Mouse (Mus musculus) adipocyte (in vitro differentiated cells): ENCODE measurements around the gene Serpinb9.
A peak's percentile ranks its signal among the peaks of the same experiment; 100 is the strongest.
"Not testable (repeated sequence)": the region's sequence is repeated elsewhere in the genome, so short reads cannot be mapped to it uniquely, and the experiment has no call there.

Experiments
- DNase-seq: peaks from one replicate; pipeline ENCODE4 v3.0.0-alpha.2; 2016; ENCODE audit warnings: low spot score

The Serpinb9 gene

GRCm38 (mm10) chr13:33002950-33003349 lies at the start of gene Serpinb9:
TSS of gene Serpinb9 (plus strand) at chr13:33003250.
- no peak for DNase-seq

GRCm38 (mm10) chr13:32956537-32956936 lies 46.5 kb upstream of the Serpinb9 start:
- DNase-seq = no peak

- peak; percentile 34 for DNase-seq
Observed at GRCm38 (mm10) chr13:32957917-32958316, 45.1 kb upstream of the Serpinb9 start.

- DNase-seq = not testable (repeated sequence)
Observed at GRCm38 (mm10) chr13:32958521-32958920, 44.5 kb upstream of the Serpinb9 start.

- peak; percentile 24 for DNase-seq
Observed at GRCm38 (mm10) chr13:32963990-32964753, 38.9 kb upstream of the Serpinb9 start.

- DNase-seq = peak; percentile 40
Observed at GRCm38 (mm10) chr13:32964989-32965811, 37.9 kb upstream of the Serpinb9 start, which contains the start of gene Serpinb6b. TSS of gene Serpinb6b (plus strand) at chr13:32965209.

- no peak for DNase-seq
Observed at GRCm38 (mm10) chr13:32966116-32966515, 36.9 kb upstream of the Serpinb9 start.

GRCm38 (mm10) chr13:32967233-32967632 lies 35.8 kb upstream of the Serpinb9 start:
- no peak for DNase-seq

- DNase-seq = no peak
Observed at GRCm38 (mm10) chr13:32968353-32968984, 34.6 kb upstream of the Serpinb9 start.

- DNase-seq = no peak
Observed at GRCm38 (mm10) chr13:32968996-32969640, 33.9 kb upstream of the Serpinb9 start.

- peak; percentile 10 for DNase-seq
Observed at GRCm38 (mm10) chr13:32969641-32970040, 33.4 kb upstream of the Serpinb9 start.

GRCm38 (mm10) chr13:32970776-32971175 lies 32.3 kb upstream of the Serpinb9 start:
- DNase-seq = no peak

GRCm38 (mm10) chr13:32974268-32974667 lies 28.8 kb upstream of the Serpinb9 start:
- no peak for DNase-seq

GRCm38 (mm10) chr13:32974889-32975460 lies 28.1 kb upstream of the Serpinb9 start:
- no peak for DNase-seq

GRCm38 (mm10) chr13:32975710-32976109 lies 27.3 kb upstream of the Serpinb9 start:
- DNase-seq = no peak

GRCm38 (mm10) chr13:32982556-32983042 lies 20.5 kb upstream of the Serpinb9 start:
- no peak for DNase-seq

- no peak for DNase-seq
Observed at GRCm38 (mm10) chr13:32986256-32986655, 16.8 kb upstream of the Serpinb9 start.

- no peak for DNase-seq
Observed at GRCm38 (mm10) chr13:32993152-32993893, 9.7 kb upstream of the Serpinb9 start.

- no peak for DNase-seq
Observed at GRCm38 (mm10) chr13:32993894-32994242, 9.2 kb upstream of the Serpinb9 start.

- peak; percentile 45 for DNase-seq
Observed at GRCm38 (mm10) chr13:32995051-32995450, 8.0 kb upstream of the Serpinb9 start.

GRCm38 (mm10) chr13:33001341-33001740 lies 1.7 kb upstream of the Serpinb9 start:
- no peak for DNase-seq
